Mouse (Mus musculus) lung, adult 18-20 months (tissue): ENCODE results near the gene Ptprj.

ENCODE experiments used
- DNase-seq, 2 experiments: peaks; one replicate each; pipeline ENCODE4 v3.0.0; 2022; ENCODE audit warnings: mixed read lengths in 2 of 2

The Ptprj gene

GRCm38 (mm10) chr2:90580236-90581005 is at the start of gene Ptprj:
Ptprj (minus strand) TSS chr2:90580647.
- peak; percentile 78 to 83 for DNase-seq

- DNase-seq: no peak
These were observed 49.1 kb upstream of the Ptprj start for GRCm38 (mm10) chr2:90629552-90629951.

GRCm38 (mm10) chr2:90628261-90628660 is 47.8 kb upstream of the Ptprj start:
- DNase-seq: no peak

DNA sequence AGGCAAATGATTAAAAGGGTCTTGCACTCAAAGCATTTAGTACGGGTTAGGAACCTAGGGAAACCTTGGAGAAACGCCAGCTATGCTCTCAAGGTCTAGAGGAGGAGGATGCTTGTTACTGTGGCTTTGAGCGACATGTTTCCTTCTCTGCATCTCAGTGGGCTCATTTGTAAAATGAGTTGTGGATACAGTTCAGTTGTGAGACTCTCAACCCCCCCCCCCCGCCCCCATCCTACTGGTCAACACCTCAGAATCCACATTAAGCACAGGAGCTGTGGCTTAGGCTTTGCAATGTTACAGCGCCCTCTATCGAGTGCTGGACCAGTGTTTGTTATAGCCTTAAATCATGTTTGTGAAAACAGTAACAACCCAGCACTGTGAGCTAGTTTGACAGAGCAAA is 44.5 kb upstream of the Ptprj start:
- peak; percentile 67 to 77 for DNase-seq

DNA sequence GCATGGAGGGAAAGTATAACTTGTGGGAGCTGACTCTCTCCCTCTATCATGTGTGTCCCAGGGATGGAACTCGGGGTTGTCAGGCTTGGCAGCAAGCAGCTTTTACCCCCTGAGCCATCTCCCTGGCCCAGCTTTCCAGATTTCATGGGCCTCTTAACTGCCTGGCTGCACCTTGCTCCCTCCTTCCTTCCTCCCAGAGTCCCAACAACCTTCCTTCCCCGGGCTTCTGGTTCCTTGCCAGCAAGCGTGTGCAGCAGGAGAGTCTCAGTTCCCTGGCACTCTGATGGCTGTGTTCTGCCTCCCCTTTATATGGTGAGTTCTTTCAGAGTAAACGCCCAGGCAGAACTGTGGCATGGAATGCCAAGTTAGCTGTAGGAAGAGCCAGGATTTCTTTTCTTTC is 43.9 kb upstream of the Ptprj start:
- DNase-seq: peak; percentile 31 to 39

- no peak for DNase-seq
These were observed 40.4 kb upstream of the Ptprj start for GRCm38 (mm10) chr2:90620815-90621214.

DNA sequence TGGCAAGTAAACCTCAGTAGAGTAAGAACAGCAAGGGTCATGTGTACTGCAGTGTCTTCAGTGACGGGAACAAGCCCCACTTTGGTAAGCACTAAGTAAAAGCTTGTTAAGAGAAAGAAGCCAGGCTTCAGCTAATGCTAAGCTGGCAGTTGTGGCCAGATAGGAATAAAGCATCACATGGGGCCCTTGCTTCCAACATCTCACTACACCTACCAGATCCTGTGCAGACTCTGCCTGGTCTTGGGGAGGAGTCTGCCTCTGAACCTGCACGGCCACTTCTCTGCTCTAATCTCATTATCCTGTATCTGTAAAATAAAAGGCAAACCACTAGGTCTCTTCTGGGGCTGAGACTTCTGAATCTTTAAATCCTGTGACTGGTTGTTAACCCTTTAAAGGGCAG is 39.2 kb upstream of the Ptprj start:
- DNase-seq: no peak

GRCm38 (mm10) chr2:90614651-90615171 is 34.3 kb upstream of the Ptprj start:
- DNase-seq: no peak

- no peak for DNase-seq
These were observed 33.1 kb upstream of the Ptprj start for GRCm38 (mm10) chr2:90613591-90613990.

GRCm38 (mm10) chr2:90613006-90613405 is 32.6 kb upstream of the Ptprj start:
- DNase-seq: no peak

DNA sequence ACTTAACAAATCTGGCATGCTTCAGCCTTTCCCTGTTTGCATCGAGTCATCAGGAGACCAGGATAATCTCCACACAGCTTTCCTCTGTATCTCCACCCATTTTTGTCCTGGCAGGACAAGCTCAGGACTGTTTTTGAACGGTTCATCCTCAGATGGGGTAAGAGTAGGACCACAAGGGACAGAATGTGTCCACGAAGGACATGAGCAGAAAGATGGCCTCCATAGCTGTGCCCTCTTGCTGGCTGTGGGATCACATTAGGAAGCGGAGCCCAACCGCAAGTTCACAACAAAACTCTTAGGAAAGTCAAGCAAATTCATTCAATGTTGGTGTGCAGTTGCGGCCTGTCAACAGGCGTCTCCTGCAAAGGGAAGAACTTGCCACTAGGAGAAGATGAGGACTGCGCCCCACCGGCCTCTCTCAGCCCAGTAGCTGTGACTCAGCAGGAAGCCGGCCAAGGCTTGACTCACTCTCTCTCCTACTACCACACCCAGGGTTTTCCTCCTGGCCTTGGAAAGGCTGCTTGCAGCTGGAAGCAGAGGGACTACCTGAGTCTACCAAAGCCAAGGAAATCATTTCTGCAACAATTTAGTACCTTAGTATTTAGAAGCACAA is 31.6 kb upstream of the Ptprj start:
- peak; percentile 82 to 85 for DNase-seq

DNA sequence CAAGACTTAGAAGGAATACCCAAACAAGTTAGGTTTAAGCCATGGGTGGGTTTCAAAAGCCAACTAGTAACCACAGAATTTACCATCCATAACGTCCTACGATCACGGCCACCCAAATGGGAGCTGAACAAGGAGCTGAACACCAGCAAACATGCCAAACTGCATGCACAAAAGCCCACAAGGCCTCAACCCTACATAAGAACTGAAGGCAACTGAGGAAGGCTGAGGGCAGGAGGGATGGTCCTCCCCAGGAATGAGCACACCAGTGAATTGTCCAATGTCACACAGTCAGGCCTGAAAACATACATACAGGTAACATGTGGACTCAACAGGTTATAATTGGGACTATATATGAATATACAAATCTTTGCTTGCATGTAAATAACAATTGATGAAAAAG is 20.6 kb upstream of the Ptprj start:
- DNase-seq: no peak

GRCm38 (mm10) chr2:90588141-90588540 is 7.7 kb upstream of the Ptprj start:
- DNase-seq: no peak

DNA sequence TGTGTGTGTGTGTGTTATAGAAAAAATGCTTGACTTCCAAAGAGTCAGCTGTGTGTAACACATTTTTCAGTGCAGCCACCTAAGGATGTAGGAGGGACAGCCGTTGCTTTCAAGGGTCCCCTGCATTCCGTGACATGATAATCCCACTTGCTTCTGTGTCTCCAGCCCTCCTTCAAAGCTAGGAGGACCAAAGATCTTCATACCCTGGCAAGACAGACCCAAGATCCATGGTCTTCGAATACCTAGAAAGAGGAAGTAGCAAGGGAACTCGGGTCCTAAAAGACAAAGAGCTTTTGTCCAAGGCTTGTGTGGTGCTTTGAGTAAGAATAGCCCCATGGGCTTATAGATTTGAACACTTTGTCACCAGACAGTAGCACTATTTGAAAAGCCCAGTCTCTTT is 4.1 kb upstream of the Ptprj start:
- DNase-seq: no peak

DNA sequence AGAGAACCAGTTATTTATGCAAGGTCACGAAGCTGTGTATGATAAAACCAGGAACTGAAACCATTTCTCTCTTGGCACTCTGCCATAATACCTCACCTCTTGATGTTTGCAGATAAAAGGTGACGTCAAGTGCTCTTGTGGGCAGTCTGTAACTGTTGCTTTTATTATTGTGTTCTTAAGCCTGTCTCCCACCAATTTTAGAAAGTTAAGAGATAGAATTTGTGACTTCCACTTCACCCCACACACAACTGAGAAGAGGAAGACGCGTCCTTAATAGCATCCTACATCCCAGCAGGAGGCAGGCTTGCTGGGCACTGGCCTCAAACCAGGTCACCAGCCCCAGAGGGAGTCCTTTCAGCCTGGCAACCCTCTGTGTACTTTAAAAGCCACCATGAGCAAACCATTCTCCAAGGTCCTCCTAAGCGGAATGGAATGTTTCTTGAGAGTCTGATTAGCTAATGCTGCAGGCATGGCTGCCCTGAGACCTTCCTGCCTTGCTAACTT is 3.2 kb upstream of the Ptprj start:
- DNase-seq: peak; percentile 61 to 79

DNA sequence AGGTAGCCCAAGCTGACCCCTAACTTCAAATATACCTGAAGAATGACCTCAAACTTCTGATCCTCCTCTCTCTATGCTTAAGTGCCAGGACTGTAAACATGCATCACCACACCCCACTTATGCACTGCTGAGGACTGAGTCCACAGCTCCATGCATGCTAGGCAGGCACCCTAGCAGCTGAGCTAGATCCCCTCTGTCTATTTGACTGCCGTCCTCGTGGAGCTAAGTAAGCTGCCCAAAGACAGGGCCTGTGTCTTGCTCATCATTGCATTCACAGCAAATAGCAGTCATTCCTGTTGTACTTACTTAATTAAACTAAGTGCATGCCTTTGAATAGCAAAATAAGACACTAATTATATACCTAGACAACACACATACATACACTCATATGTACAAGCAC is 2.4 kb upstream of the Ptprj start:
- DNase-seq: no peak

- DNase-seq: no peak
These were observed 1.9 kb upstream of the Ptprj start for GRCm38 (mm10) chr2:90582311-90582710.

- no peak for DNase-seq
These were observed 1.3 kb upstream of the Ptprj start for GRCm38 (mm10) chr2:90581796-90582125.

DNA sequence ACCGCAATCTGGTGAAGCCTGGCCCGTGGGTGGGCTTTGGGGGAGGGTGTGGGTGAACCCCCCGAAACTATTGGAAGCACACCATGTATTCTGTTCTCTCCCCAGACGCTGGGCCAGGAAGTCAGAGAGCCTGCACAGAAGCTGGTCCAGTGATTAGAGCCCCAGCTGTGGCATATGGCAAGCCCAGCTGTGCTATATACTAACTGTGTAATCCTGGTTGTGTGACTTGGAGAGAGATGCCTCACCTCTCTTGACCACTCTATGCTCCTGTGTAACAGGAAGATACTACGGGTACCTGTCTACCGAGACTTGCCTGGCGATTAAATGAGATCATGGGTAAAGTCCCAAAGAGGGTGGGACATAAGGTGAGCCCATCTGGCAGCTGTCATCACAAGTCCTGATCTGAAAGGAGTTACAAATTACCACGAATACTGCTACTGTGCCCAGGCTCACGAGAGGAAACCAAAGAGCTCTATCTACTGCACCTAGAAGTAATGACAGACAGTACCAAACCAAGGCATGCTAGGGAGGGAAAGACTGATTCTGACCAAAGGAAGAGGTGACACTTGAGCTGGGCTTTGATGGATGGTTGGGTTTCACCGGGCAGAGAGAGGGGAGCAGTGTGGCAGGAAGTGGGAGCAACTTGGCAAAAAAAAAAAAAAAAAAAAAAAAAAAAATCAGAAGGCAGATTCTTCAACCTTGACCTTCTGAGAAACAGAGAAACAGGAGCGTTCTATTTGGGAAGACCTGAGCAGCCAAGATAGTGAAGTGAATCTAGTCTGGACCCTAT is 754 bp upstream of the Ptprj start:
- DNase-seq: no peak

DNA sequence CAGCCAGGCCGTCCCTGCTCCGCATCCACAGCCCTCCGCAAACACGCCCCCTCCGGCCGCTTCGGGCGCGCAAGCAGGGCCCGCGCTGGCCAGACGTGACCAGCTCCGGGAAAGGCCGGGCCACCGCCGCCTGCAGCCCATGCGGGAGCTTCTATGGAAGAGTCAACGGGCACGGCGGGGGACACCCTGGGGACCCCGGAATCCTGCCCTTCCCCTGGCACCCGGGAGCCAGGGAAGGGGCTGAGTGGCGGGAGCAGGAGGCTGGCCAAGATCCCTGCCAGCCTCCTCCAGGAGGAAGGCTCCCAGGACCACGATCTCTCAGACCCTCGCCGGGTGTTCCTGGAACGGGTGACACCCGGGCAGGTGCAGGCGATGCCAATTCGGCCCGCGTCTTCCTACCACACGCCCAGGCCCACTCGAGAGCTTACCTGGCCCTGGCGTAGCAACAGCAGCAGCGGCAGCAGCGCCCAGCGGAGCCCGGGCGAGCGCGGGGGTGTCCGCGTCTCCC is 665 bp downstream of the Ptprj start:
- DNase-seq: peak; percentile 57 to 68

- DNase-seq: no peak
These were observed 1.3 kb downstream of the Ptprj start for GRCm38 (mm10) chr2:90579038-90579727.

DNA sequence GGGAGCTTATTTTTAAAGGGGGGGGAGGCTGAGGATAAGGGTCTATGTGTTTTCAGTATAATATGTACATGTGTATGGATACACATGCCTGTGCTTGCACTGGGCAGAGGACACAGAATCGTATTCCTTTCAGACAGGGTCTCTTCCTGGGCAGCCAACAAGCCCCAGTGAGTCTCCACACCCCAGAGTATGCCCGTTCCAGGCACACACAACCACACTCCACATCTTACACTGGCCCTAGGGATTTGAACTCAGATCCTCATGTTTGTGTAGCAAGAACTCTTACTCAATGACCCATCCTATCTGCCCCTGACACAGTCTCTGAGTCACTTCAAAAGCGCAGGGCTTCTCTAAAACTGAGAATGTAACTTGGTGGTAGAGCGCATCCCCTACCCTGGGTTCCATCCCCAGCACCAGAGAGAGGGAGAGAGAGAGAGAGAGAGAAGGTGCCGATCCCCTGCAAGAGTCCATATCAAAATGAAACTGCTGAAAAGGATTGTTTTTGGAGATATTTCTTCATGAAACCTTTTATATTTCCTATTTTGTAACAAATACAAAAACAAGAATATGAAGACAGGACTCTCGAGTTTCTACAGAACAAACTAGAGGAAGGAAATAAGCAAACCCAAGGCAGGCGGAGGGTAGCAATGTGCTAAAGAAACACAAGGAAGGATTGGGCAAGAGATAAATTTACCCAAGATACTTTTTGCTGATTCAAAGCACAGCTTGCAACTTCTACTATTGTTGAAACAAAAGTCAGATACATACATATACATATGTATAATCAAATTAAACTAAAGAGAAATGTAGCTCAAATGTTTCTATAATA is 2.8 kb downstream of the Ptprj start:
- DNase-seq: peak in 1 of 2 experiments; percentile 2
